Mouse (Mus musculus): Measurements from ENCODE around the gene Hyal3. TPM values are rescaled to one million over a fixed set of nuclear protein-coding genes. Genes with fewer than 3 reads are reported as not detected.

The Hyal3 gene
- polyA plus RNA-seq, 1 experiment from 2014 or later = 0.54 TPM

GRCm38 (mm10) chr9:107575579-107576356 is 4.8 kb upstream of the Hyal3 start:
- WGBS = 79% methylated on average over 14 of the region's 14 CpGs
- Histone ChIP-seq H3K9me3 (replicated peaks; ENCODE audit: control insufficient read depth, low read length) (no peaks in the 10 kb centered on the region), H3K4me3 (ENCODE audit: low read length) (no peak overlapping the region), H3K27ac (ENCODE audit: low read length) (peak overlapping the region; percentile 70), H3K4me2 (ENCODE audit: low read depth, low read length) (no peak overlapping the region; the same call in 1 of the 2 replicates), H3K4me1 (ENCODE audit: control insufficient read depth, insufficient read depth, low read length) (peaks cover 34% of the 10 kb centered on the region), H3K27me3 (ENCODE audit: control insufficient read depth, insufficient read depth, low read length) (no peaks in the 10 kb centered on the region), H3K9ac (ENCODE audit: low read length) (no peak overlapping the region), H3K36me3 (ENCODE audit: control insufficient read depth, insufficient read depth) (peaks cover 18% of the 10 kb centered on the region)
- ATAC-seq (replicated peaks; ENCODE audit: extremely low read depth, insufficient read depth, low FRiP score) = no peak

GRCm38 (mm10) chr9:107576357-107577107 is 4.1 kb upstream of the Hyal3 start, which contains the start of gene Hyal1:
TSS of gene Hyal1 (plus strand) at chr9:107576927.
- Histone ChIP-seq H3K4me2 (ENCODE audit: low read depth, low read length) (peak within 1 kb of the TSS; percentile 60), H3K9me3 (replicated peaks; ENCODE audit: control insufficient read depth, low read length) (no peaks in the 10 kb centered on the region), H3K4me3 (ENCODE audit: low read length) (peak within 1 kb of the TSS; percentile 34), H3K9ac (ENCODE audit: low read length) (peak within 1 kb of the TSS; percentile 63), H3K27me3 (ENCODE audit: control insufficient read depth, insufficient read depth, low read length) (no peaks in the 10 kb centered on the region), H3K4me1 (ENCODE audit: control insufficient read depth, insufficient read depth, low read length) (peaks cover 31% of the 10 kb centered on the region), H3K36me3 (ENCODE audit: control insufficient read depth, insufficient read depth) (peaks cover 16% of the 10 kb centered on the region), H3K27ac (ENCODE audit: low read length) (peak within 1 kb of the TSS; percentile 70)
- ATAC-seq (replicated peaks; ENCODE audit: extremely low read depth, insufficient read depth, low FRiP score) = peak; percentile 72
- 24% methylated on average over 16 of the region's 16 CpGs for WGBS

DNA sequence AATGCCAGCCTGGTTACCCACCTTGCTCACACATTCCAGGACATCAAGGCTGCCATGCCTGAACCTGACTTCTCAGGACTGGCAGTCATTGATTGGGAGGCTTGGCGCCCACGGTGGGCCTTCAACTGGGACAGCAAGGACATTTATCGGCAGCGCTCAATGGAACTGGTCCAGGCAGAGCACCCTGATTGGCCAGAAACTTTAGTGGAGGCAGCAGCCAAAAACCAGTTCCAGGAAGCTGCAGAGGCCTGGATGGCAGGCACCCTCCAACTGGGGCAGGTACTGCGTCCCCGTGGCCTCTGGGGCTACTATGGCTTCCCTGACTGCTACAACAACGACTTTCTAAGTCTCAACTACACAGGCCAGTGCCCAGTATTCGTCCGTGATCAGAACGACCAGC is 2.7 kb upstream of the Hyal3 start:
- Histone ChIP-seq H3K4me3 (ENCODE audit: low read length) (no peak overlapping the region), H3K9ac (ENCODE audit: low read length) (no peak overlapping the region), H3K27ac (ENCODE audit: low read length) (no peak overlapping the region), H3K4me2 (ENCODE audit: low read depth, low read length) (peak overlapping the region; percentile 5; the same call in 1 of the 2 replicates), H3K4me1 (ENCODE audit: control insufficient read depth, insufficient read depth, low read length) (peaks cover 31% of the 10 kb centered on the region), H3K9me3 (replicated peaks; ENCODE audit: control insufficient read depth, low read length) (no peaks in the 10 kb centered on the region), H3K27me3 (ENCODE audit: control insufficient read depth, insufficient read depth, low read length) (no peaks in the 10 kb centered on the region), H3K36me3 (ENCODE audit: control insufficient read depth, insufficient read depth) (peaks cover 4% of the 10 kb centered on the region)
- 91% methylated on average over 10 of the region's 10 CpGs for WGBS
- ATAC-seq (replicated peaks; ENCODE audit: extremely low read depth, insufficient read depth, low FRiP score) = no peak

- Histone ChIP-seq H3K4me3 (ENCODE audit: low read length) (no peak within 1 kb of the TSS), H3K36me3 (ENCODE audit: control insufficient read depth, insufficient read depth) (peaks cover 7% of the 10 kb centered on the region), H3K27me3 (ENCODE audit: control insufficient read depth, insufficient read depth, low read length) (no peaks in the 10 kb centered on the region), H3K4me2 (ENCODE audit: low read depth, low read length) (peak within 1 kb of the TSS; percentile 5; the same call in 1 of the 2 replicates), H3K9me3 (replicated peaks; ENCODE audit: control insufficient read depth, low read length) (no peaks in the 10 kb centered on the region), H3K27ac (ENCODE audit: low read length) (no peak within 1 kb of the TSS), H3K4me1 (ENCODE audit: control insufficient read depth, insufficient read depth, low read length) (peaks cover 31% of the 10 kb centered on the region), H3K9ac (ENCODE audit: low read length) (no peak within 1 kb of the TSS)
- ATAC-seq (replicated peaks; ENCODE audit: extremely low read depth, insufficient read depth, low FRiP score) = no peak
- WGBS = 73% methylated on average over 3 of the region's 3 CpGs
These were observed 2.0 kb upstream of the Hyal3 start, which contains the start of gene Naa80 for GRCm38 (mm10) chr9:107578587-107578986. TSS of gene Naa80 (plus strand) at chr9:107578887.

- peaks cover 31% of the 10 kb centered on the region for H3K4me1 ChIP-seq (ENCODE audit: control insufficient read depth, insufficient read depth, low read length)
- WGBS = 92% methylated on average over 14 of the region's 14 CpGs
- no peaks in the 10 kb centered on the region for H3K9me3 ChIP-seq (replicated peaks; ENCODE audit: control insufficient read depth, low read length)
- H3K9ac ChIP-seq (ENCODE audit: low read length) = no peak overlapping the region
- H3K27me3 ChIP-seq (ENCODE audit: control insufficient read depth, insufficient read depth, low read length) = no peaks in the 10 kb centered on the region
- no peak overlapping the region for H3K4me3 ChIP-seq (ENCODE audit: low read length)
- peaks cover 7% of the 10 kb centered on the region for H3K36me3 ChIP-seq (ENCODE audit: control insufficient read depth, insufficient read depth)
- no peak for ATAC-seq (replicated peaks; ENCODE audit: extremely low read depth, insufficient read depth, low FRiP score)
- no peak overlapping the region for H3K27ac ChIP-seq (ENCODE audit: low read length)
- no peak overlapping the region for H3K4me2 ChIP-seq (ENCODE audit: low read depth, low read length)
These were observed 1.4 kb upstream of the Hyal3 start for GRCm38 (mm10) chr9:107579023-107579900.

DNA sequence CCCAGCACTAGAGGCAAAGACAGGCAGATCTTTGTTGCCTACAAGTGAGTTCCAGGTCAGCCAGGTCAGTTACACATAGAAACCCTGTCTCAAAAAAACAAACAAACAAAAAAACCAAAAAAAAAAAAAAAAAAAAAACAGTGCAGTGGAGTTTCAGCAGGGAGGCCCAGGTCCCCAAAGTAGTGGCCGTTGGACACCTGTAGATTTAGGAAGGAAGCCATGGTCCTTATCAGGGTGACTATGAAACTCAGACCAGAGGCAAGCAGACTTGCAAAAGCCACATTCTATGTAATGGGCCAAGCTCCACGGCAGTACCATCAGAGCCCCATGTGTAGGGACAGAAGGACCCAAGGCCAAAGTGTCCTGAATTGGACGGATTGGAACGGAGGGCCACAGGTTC is 966 bp downstream of the Hyal3 start:
- peaks cover 23% of the 10 kb centered on the region for H3K4me1 ChIP-seq (ENCODE audit: control insufficient read depth, insufficient read depth, low read length)
- peak overlapping the region; percentile 68 for H3K4me3 ChIP-seq (ENCODE audit: low read length)
- peak overlapping the region; percentile 82 for H3K4me2 ChIP-seq (ENCODE audit: low read depth, low read length)
- H3K36me3 ChIP-seq (ENCODE audit: control insufficient read depth, insufficient read depth) = peaks cover 3% of the 10 kb centered on the region; the same call in 1 of the 2 replicates
- no peak overlapping the region for H3K27ac ChIP-seq (ENCODE audit: low read length)
- ATAC-seq (replicated peaks; ENCODE audit: extremely low read depth, insufficient read depth, low FRiP score) = no peak
- 67% methylated on average over 4 of the region's 4 CpGs for WGBS
- no peaks in the 10 kb centered on the region for H3K9me3 ChIP-seq (replicated peaks; ENCODE audit: control insufficient read depth, low read length)
- peak overlapping the region; percentile 84 for H3K9ac ChIP-seq (ENCODE audit: low read length)
- no peaks in the 10 kb centered on the region for H3K27me3 ChIP-seq (ENCODE audit: control insufficient read depth, insufficient read depth, low read length)

- no peak overlapping the region for H3K4me3 ChIP-seq (ENCODE audit: low read length)
- H3K4me1 ChIP-seq (ENCODE audit: control insufficient read depth, insufficient read depth, low read length) = peaks cover 17% of the 10 kb centered on the region
- H3K9me3 ChIP-seq (replicated peaks; ENCODE audit: control insufficient read depth, low read length) = no peaks in the 10 kb centered on the region
- ATAC-seq (replicated peaks; ENCODE audit: extremely low read depth, insufficient read depth, low FRiP score) = no peak
- no peak overlapping the region for H3K27ac ChIP-seq (ENCODE audit: low read length)
- peaks cover 3% of the 10 kb centered on the region; the same call in 1 of the 2 replicates for H3K36me3 ChIP-seq (ENCODE audit: control insufficient read depth, insufficient read depth)
- WGBS = 92% methylated on average over 7 of the region's 7 CpGs
- no peak overlapping the region for H3K9ac ChIP-seq (ENCODE audit: low read length)
- H3K27me3 ChIP-seq (ENCODE audit: control insufficient read depth, insufficient read depth, low read length) = no peaks in the 10 kb centered on the region
- H3K4me2 ChIP-seq (ENCODE audit: low read depth, low read length) = no peak overlapping the region
These were observed 2.0 kb downstream of the Hyal3 start for GRCm38 (mm10) chr9:107582509-107583062.

GRCm38 (mm10) chr9:107583174-107583573 is 2.6 kb downstream of the Hyal3 start:
- Histone ChIP-seq H3K4me1 (ENCODE audit: control insufficient read depth, insufficient read depth, low read length) (peaks cover 18% of the 10 kb centered on the region), H3K27ac (ENCODE audit: low read length) (no peak overlapping the region), H3K27me3 (ENCODE audit: control insufficient read depth, insufficient read depth, low read length) (no peaks in the 10 kb centered on the region), H3K4me3 (ENCODE audit: low read length) (no peak overlapping the region), H3K36me3 (ENCODE audit: control insufficient read depth, insufficient read depth) (peaks cover 3% of the 10 kb centered on the region; the same call in 1 of the 2 replicates), H3K9me3 (replicated peaks; ENCODE audit: control insufficient read depth, low read length) (no peaks in the 10 kb centered on the region), H3K4me2 (ENCODE audit: low read depth, low read length) (no peak overlapping the region), H3K9ac (ENCODE audit: low read length) (no peak overlapping the region)
- WGBS = 89% methylated on average over 14 of the region's 14 CpGs
- no peak for ATAC-seq (replicated peaks; ENCODE audit: extremely low read depth, insufficient read depth, low FRiP score)

Measured in heart, embryonic 16.5 days (tissue).